Mouse (Mus musculus): ENCODE results near the gene Por.

DNA sequence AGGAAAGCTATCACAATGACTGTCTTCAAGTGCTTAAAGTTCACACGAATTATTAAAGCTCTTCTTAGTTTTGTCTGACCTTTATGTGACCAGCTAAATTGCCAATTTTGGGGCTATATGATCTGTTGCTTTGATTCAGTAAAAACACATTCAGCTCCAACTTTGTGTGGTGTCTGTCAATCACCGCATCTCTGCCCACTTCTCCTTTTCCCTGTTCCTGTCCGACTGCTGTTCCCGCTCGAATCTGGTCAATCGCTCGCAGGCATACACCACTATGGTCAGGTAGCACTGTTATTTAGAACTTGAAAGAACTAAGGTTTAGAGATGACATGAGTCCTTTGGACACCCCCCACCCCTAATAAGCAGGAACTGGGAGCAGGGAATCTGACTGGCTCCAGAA is 1.8 kb upstream of the Por start:
- TF ChIP-seq CTCF (IDR thresholded peaks at IDR 0.05; ENCODE audit: low read depth): no peak
- no peak for TF ChIP-seq EP300 (IDR thresholded peaks at IDR 0.05; ENCODE audit: low read depth)

Data from heart, postnatal 0 days (tissue).